Mouse (Mus musculus): ENCODE measurements around the gene Slc46a1.

Slc46a1 gene

DNA sequence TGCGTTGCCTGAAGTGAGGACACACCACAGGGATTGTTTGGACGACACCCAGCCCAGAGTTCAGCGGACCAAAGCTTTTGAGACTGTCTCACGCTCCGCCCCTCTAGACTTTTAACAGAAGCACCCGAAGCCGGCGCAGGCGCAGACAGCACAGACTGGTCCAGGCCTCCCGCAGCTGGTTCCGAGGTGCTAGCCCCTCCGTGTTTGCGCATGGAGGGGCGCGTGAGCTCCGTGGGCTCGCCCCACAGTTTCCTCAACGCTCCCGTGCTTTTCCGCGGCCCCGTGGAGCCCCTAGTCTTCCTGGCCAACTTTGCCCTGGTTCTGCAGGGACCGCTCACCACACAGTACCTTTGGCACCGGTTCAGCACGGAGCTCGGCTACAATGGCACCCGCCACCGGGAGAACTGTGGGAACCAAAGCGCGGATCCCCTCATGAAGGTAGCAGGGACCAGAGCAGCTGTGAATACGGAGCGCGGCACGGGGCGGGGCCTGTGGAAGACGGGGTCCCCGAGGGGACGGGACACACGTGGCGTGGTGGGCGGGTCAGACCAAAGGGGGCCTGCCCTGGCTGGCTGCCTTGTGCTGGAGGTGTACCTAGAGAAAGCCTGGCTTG lies at the start of gene Slc46a1:
Gene Slc46a1 (plus strand): TSS at position 130 of the 613 bp plus-strand sequence.
- peak; percentile 48 to 66 for DNase-seq (ENCODE audit: low read depth in 2 of 2, low spot score in 2 of 2)

DNA sequence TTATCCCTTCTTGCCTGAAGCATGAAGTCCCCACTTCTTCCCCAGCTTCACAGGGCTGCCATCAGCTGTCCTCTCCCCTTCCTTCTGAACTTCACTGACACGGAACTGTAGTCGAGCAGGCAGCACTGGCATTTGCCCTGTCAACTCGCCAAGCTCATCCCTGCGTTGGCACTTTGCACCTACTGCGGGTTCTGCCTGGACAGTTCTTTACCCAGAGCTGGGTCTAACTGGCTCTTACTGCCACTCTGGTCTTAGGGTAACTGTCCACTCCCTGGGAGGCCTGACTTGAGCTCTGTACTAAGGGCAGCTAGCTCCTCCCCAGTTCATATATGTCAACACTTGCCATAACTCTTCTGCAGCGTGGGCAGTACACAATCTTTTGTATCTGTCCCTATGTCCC lies 48.6 kb upstream of the Slc46a1 start:
- no peak for DNase-seq (ENCODE audit: low read depth in 2 of 2, low spot score in 2 of 2)

DNA sequence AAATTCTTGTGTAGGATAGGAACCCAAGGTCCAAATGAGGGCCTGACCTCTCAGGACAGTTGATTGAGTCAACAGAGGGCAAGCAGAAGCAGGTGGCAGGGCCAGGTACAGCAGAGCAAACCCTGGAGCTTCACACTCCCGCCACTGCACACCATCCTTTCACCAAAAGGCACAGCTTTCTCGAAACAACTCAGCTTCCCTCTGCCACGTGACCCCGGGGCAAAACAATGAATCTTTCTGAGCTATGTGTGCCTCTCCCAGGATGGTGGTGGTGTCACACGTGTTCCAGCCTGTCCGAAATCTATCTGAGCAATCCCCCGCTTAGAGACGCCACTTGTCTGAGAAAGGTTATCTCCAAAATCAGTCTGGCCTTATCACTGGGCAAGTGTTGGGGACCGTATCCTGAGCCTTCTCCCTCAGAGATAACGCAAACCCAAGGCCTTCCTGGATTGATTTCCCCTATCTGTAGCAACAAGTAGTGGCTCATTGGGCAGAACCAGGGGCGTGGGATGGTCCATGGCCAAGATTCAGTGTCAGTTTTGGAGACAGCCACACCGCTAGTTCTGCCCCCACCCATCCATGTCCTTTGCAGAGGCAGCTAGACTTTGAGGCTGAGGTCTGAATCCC lies 45.1 kb upstream of the Slc46a1 start:
- no peak for DNase-seq (ENCODE audit: low read depth in 2 of 2, low spot score in 2 of 2)

DNA sequence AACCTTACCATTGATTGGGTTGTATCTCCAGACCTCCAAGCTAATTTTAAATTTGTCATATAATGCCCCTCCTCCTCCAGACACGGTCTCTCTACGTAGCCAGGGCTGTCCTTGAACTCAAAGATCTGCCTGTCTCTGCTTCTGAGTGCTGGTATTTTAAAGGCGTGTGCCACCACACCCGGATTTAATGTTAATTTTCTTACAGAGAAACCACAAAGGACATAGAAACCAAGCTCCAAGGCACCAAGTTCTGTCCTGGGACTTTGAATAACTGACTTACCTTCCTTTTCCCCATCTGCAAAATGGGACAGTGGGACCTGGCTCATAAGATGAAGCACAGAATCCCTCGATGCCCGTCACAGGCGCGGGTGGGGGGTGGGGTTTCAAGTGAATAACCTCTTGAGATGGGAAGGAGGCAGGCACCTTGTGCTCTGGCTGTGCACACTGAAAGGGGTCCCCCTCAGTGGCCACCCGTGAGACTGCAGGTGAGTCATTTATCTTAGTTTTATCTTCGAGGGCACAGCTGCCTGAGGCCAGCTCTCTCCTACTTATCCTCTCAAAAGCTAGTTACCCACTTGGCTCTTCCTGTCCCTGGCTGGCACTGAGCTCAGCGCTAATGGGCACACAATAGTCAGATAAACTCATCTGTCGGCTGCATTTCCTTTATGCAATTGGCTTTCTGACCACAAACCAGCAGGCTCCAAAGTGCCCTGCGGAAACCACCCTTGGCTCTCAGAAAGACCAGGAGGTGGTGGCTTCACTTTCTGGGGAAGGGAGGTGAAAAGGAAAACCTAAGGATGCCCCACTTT lies 44.1 kb upstream of the Slc46a1 start:
- no peak for DNase-seq (ENCODE audit: low read depth in 2 of 2, low spot score in 2 of 2)

DNA sequence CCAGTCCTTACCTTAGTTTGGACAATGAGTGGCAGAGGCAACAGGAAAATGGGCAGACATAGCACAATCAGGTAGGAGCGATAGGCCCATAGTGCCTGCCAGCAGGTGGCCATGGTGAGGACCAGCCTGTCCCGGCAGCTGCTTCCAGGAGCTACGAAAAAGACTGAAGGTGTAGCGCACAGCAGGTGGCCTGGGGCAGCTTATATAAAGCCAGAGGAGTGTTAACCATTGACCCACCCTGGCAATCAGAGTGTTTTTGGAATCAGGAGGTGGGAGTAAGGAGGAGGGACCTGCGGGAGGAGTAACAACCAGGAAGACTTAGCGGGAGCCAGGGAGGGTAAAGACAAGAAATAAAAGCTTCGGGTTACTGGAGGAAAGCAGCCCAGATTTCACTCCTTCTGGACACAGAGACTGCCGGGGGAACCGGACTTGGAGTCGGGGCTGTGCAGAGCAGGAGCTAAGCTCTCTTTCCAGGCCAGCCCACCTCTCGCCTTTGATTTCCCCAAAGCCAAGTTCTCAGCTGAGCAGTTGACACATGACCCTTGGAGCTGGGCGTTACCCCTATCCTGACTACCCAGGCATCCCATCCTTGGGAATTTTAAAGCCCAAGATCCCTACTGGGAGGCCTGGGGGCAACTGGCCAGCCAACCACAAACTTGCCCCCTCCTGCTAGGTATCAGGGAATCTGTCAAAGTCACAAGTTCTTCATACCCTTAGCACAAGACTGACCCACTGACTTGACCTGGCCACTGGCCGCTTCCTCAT lies 43.3 kb upstream of the Slc46a1 start, which contains the start of gene Slc13a2:
Gene Slc13a2 (minus strand): TSS at position 163 of the 765 bp plus-strand sequence.
- no peak for DNase-seq (ENCODE audit: low read depth in 2 of 2, low spot score in 2 of 2)

DNA sequence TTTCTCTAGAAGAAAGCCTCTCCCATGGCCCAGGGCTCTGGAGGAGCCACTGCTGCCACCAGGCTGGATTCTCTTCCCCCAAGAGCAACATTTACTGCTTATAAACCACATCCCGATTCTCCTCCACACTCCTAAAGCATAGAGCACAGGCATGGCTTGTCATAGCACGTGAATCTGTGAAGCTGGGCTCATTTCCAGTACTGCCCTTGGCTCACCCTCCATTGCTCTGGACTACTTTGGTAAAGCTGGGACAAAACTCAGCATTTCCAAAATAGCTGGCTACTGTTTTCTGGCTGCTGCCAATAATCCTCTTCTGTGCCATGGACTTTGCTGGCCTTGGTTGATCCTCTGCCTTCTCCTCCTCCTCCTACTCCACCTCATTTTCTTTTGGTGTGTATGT lies 41.1 kb upstream of the Slc46a1 start:
- DNase-seq (ENCODE audit: low read depth in 2 of 2, low spot score in 2 of 2), result no peak

DNA sequence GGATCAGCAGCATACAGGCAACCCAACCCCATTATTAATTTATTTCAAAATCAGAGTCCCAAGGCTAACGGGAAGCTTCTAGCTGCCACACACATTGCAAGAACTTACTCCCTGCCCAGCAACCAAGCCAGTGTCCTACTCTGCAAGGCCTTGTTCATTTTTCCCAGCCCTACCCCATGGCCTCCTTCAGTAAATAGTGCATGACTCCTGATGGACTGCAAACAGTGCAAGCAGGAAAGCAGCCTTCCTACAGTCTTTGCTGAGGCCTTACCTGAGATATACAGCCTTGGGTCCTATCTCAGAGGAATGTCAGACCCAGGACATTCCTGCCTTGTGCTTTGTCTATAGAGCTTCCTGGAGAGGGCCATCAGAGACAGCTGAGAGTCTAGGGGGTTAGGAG lies 39.9 kb upstream of the Slc46a1 start:
- DNase-seq (ENCODE audit: low read depth in 2 of 2, low spot score in 2 of 2), result no peak

DNA sequence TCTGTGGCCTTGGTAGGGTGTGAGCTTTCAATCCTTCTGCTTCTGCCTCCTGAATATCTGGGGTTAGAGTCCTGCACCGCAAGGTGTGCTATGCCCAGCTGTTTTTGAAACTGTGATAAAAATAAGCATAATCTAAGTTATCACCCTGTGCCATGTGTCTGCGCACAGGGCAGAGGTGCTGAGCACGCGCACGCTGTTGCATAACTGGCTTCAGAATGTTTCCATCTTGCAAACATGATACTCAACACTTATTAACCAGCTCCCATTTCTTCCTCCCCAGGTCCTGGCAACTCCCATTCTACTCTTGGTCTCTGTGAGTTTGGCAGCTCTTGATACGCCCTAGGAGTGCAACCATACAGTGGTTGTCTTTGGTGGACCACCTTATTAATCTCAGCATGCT lies 37.8 kb upstream of the Slc46a1 start:
- DNase-seq (ENCODE audit: low read depth in 2 of 2, low spot score in 2 of 2), result no peak

DNA sequence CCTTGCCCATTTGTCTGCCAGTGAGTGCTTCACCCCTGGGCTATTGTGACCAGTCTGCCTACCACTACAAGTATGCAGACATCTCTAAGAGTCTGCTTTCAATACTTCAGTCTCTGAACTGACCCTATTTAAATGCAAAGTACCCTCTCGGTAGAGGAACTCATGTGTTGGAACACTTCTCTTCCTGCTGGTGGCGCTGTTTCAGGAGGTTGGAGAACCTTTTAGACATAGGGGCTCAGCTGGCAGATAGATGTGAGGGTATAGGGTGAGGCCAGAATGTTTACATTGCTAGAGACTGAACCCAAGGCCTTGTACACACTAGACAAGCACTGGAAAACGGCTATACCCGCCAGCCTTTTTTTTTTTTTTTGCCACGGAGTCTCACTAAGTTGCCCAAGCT lies 37.2 kb upstream of the Slc46a1 start:
- DNase-seq (ENCODE audit: low read depth in 2 of 2, low spot score in 2 of 2), result no peak

DNA sequence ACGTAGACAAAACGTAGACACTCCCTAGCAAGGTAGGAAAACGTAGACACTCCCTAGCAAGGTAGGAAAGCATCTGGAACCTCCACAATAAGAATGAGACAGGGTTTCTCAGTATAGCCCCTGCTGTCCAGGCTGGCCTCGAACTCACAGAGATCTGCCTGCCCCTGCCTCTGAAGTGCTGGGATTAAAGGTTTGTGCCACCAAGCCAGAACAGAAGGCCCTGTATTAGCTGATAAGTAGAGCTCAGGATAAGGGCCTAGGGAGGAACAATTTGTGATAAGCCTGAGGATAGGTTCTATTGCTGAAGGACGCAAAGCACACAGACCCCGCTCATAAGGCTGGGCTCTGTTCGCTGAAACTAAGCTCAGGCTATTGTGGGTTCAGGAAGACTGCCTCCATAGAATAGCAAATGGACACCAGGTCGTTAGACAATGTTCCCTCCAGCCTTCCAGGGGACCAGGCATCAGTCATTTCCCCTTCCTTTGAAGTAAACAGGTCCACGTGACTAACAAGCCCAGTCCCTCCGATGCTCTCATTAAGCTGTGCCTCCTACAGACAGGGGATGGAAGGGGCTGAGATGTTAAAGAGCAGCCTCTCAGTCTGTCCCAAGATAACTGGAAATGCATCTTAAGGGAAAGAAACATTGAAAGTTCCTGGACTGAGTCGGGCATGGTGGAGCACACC lies 35.2 kb upstream of the Slc46a1 start:
- no peak for DNase-seq (ENCODE audit: low read depth in 2 of 2, low spot score in 2 of 2)

DNA sequence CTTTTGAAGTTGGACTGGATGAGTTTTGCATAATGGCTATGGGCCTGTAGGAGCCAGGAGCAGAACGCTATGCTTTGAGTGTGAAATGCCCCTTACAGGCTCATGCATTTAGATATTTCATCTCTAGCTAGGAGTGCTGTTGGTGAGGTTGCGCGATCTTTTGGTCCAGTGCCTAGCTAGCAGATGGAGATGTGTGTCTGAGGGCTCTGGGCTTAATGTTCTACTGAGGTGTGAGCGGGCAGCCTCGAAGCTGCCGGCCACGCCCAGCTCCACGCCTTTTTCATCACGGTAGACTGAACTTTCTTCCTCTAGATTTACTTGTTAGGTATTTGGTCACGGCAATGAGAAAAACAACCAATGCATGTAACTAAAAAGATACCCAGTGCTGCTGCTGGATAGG lies 34.3 kb upstream of the Slc46a1 start:
- DNase-seq (ENCODE audit: low read depth in 2 of 2, low spot score in 2 of 2), result no peak

DNA sequence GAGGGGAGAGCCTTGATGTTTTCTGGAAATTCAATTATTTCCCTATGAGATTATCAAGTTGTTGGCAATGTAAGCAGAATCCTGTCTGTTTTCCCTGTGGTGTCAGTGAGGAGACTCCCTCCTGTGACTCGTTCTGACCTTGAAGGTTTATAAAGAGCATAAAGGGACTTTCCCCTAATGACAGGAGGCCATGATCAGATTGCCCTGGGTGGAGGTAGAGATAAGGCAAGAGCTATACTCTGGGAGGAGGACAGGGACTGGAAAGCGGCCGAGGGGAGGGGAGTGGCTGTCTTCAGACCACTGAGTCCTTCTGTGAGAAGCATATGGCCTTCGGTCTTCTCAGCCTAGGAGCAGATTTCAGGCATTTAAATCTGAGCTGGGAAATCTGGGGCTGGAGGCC lies 31.4 kb upstream of the Slc46a1 start:
- no peak for DNase-seq (ENCODE audit: low read depth in 2 of 2, low spot score in 2 of 2)

DNA sequence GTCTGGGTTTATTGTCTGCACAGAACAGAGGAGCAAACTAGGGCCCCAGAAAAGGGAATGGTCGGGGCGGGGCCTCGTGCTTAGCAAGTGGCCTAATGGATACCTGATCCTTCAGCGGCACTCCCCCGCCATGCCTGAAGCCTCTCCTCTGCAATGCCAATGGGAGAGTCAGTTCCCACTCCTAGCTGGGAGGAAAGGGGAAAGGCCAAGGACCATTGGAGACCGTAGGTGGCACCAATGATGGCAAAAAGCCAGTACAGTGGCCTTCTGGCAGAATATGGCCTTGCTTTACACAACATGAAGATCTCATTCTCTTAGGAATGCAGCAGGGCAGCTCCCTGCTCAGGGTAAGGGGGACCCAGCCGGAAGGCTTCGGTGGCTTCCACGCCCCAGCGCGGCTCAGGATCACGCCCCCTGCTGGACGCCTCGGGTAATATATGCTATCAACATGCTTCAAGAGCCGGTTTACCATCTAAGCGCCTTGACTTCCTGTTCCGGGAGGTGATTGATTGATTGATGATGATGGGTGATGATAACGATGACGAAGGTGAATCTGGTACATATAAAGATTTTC lies 29.6 kb upstream of the Slc46a1 start:
- peak; percentile 32 to 54 for DNase-seq (ENCODE audit: low read depth in 2 of 2, low spot score in 2 of 2)

DNA sequence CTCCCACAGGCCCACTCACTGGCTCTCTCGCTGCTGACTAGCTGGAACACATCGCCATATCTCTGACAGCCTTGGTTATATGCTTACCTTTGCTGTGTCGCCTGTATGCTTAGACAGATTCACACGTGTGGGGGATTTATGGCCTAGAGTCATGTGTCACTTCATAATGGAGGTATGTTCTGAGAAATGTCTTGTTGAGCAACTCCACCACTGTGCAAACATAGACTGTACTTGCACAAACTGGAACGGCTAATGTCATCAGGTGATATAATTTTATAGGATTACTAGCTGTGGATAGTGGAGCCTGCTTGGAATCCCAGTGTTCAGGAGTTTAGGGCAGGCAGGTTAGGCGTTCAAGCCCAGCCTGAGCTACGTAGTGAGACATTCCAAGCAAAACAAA lies 28.3 kb upstream of the Slc46a1 start:
- no peak for DNase-seq (ENCODE audit: low read depth in 2 of 2, low spot score in 2 of 2)

DNA sequence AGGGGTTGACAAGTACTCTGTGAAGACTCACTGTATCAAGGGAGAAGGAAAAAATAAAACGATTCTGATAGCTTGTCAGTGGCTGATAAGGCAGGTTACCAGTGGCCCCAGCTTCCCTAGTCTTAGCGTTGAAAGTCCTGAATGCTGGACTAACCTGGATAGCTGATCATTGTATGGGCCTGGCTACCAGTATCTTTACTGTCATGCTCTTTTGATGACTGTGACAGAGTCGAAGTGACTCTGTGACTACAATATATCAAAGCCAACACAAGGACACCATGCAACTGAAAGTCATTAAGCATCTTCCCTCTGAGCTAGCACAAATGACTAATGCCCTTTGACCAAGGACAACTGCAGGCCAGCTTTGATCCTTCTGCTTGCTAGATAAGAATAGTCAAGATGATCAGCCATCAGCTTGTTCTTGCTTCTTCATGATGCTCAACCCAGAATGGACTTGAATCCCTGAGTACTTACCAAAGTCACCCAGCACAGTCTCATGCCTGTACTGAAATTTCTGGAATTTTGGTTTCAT lies 27.0 kb upstream of the Slc46a1 start:
- DNase-seq (ENCODE audit: low read depth in 2 of 2, low spot score in 2 of 2), result no peak

DNA sequence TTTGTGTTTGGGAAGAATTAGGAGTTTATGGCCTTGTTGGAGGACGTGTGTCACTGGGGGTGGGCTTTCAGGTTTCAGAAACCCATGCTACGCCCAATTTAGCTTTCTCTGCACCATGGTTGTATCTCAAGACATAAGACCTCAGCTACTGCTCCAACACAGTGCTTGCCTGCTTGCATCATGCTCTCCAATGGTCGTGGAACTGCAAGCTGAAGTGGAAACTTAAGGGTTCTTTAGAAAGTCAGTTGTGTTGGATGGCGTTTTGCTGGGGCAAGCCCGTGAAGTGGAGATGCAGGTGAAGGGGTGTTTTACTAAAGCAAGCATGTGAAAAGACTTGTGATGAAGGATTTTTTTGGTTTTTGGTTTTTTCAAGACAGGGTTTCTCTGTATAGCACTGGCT lies 22.4 kb upstream of the Slc46a1 start:
- DNase-seq (ENCODE audit: low read depth in 2 of 2, low spot score in 2 of 2), result no peak

DNA sequence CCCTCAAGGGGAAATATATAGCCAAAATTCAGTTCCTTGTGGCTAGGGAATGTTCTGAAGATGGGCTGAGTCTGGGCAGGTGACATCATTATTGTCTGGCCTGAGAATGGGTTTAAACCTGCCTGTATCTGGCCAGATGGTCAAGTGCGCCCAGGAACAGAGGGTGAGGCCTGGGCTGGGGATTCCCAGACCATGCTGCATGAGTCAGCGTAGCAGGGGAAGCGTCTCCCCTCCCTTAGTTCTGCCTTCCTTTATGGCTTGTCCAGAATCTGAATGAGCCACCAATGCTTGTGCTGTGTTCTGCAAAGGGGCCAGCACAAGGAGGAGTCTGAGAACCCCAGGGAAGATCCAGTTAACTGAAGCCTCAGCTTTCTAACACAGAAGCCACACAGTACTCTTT lies 18.3 kb upstream of the Slc46a1 start:
- DNase-seq (ENCODE audit: low read depth in 2 of 2, low spot score in 2 of 2), result no peak

DNA sequence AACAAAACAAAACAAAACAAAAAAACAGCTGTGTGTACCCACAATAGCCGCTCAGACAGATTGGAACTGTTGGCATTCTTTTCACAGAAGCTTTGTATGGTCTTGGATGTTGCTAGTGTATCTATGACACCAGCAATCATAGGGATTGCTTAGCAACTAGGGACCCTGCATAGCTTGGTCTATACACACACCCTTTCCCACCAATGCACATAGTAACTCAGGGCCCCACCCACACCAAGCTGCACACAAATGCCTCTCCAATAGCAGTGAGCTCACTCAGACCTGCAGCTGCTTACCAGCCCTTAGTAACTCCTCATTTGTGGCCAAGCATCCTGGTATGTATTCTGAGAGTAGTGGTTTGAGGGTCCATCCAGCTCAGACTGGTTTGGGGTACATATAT lies 17.3 kb upstream of the Slc46a1 start:
- no peak for DNase-seq (ENCODE audit: low read depth in 2 of 2, low spot score in 2 of 2)

DNA sequence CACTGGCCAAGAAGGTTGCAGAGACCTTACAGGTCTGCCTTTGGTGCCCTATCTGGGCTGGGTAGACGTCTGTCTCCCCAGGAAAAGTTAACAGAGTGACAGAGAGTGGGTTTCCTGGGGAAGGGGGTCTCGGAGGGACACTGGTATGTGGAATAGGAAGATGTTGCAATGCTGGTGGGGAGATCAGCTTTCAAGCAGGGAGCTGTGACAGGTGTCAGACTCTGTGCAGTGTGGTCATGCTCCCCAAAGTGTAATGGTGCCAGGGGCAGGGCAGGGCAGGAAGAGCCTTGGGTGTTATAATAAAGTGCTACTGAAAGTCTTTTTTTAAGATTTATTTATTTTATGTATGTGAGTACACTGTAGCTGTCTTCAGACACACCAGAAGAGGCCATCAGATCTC lies 15.2 kb upstream of the Slc46a1 start:
- DNase-seq (ENCODE audit: low read depth in 2 of 2, low spot score in 2 of 2), result no peak

DNA sequence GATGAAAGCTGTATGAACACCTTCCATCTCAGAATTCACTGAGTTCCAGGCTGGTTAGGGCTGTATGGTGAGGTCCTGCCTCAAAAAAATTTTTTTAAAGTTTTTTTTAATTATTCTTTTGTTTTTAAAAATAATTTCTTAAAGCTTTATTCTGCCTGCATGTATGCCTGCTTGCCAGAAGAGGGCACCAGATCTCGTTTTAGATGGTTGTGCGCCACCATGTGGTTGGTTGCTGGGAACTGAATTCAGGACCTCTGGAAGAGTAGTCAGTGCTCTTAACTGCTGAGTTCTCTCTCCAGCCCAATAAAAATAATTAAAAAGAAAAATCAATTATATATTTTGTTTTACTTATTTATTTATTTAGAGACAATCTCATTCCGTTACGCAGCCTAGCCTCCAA lies 11.8 kb upstream of the Slc46a1 start:
- peak; percentile 68 to 75 for DNase-seq (ENCODE audit: low read depth in 2 of 2, low spot score in 2 of 2)

Data from CD8-positive naive resting alpha-beta T cell, adult 2 months (primary cell).